Mouse (Mus musculus) hindbrain, embryonic 10.5 days (tissue): Measurements from ENCODE around the gene Fam49a. TPM values are rescaled to one million over a fixed set of nuclear protein-coding genes. Genes with fewer than 3 reads are reported as not detected.

ENCODE experiments used
- DNase-seq: peaks from one replicate; pipeline ENCODE4 v3.0.0-alpha.2; 2017; ENCODE audit warnings: low spot score
- H3K27ac ChIP-seq: fragments of 300-500 bp; sonication (generic); 2 replicates; pipeline ENCODE4 v1.5.1; 2016; ENCODE audit warnings: mild to moderate bottlenecking, moderate library complexity
- H3K27me3 ChIP-seq: fragments of 300-500 bp; sonication (generic); 2 replicates; pipeline ENCODE4 v1.6.1; 2016; ENCODE audit warnings: mild to moderate bottlenecking; ENCODE audit not compliant: poor library complexity, insufficient read depth, severe bottlenecking
- H3K36me3 ChIP-seq: fragments of 300-500 bp; sonication (generic); 2 replicates; pipeline ENCODE4 v1.6.1; 2016; ENCODE audit warnings: mild to moderate bottlenecking, moderate library complexity
- H3K4me1 ChIP-seq: fragments of 300-500 bp; sonication (generic); replicated peaks from 2 replicates; pipeline ENCODE4 v1.6.1; 2016; ENCODE audit warnings: mild to moderate bottlenecking
- H3K4me3 ChIP-seq: fragments of 300-500 bp; sonication (generic); 2 replicates; pipeline ENCODE4 v1.5.1; 2016; ENCODE audit warnings: mild to moderate bottlenecking, moderate library complexity
- H3K9me3 ChIP-seq: fragments of 300-500 bp; sonication (generic); 2 replicates; pipeline ENCODE4 v1.6.1; 2016; ENCODE audit warnings: mild to moderate bottlenecking, moderate library complexity
- WGBS: fragments of 180-500 bp; shearing (Covaris S2); methylation state at CpG from one replicate; pipeline ENCODE4 v1.1.7; 2016; 5-methylcytosine and 5-hydroxymethylcytosine counted together
- polyA plus RNA-seq: library from polyadenylated mRNA; unstranded; fragments of >200 nt; fragmentation: Nextera tagmentation; extraction: Ambion mirVana; gene quantifications from 2 replicates; pipeline ENCODE4 v1.2.1, GENCODE M21; 2016

Gene Fam49a
- polyA plus RNA-seq, 1 experiment from 2014 or later: 13.4 TPM

- H3K36me3 ChIP-seq: no peaks in the 10 kb centered on the region
- H3K4me3 ChIP-seq: no peak overlapping the region
- H3K27ac ChIP-seq: no peak overlapping the region
- H3K4me1 ChIP-seq: peaks cover 11% of the 10 kb centered on the region
- no peak for DNase-seq
- 72% methylated on average over 4 of the region's 4 CpGs for WGBS
- no peaks in the 10 kb centered on the region for H3K9me3 ChIP-seq
- H3K27me3 ChIP-seq: no peaks in the 10 kb centered on the region
These were observed 16.0 kb downstream of the Fam49a start for GRCm38 (mm10) chr12:12277741-12278463.

GRCm38 (mm10) chr12:12278464-12278872, 16.5 kb downstream of the Fam49a start:
- Histone ChIP-seq H3K4me1 (peaks cover 11% of the 10 kb centered on the region), H3K9me3 (no peaks in the 10 kb centered on the region), H3K27ac (no peak overlapping the region), H3K36me3 (no peaks in the 10 kb centered on the region), H3K4me3 (no peak overlapping the region), H3K27me3 (no peaks in the 10 kb centered on the region)
- DNase-seq: no peak
- WGBS: 70% methylated on average over 7 of the region's 7 CpGs

DNA sequence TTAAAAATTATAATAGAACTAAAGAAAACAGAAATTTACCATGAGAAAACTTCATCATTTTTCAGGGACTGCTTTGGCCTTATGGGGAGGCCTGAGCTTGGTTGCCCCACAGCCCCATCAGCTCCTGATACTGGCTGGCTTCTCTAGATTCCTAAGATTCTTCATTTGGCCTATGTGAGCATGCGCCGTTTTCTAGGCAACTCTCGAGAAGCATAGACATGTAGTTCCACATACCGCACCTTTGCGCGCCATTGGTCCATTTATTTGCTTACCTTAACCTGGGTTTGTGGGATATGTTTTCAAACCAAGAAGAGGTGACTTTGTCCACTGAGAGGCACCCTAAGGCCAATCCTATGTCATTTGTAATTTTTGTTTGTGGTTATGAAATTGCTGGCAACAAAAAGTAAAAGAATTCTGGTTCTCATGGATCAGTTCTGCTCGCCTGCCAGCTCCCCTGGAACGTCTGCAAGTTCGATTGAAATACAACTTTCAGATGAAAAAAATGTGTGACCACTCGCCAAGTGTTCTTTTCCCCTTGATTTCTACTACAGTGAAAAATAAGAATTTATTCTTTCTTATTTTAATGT, 21.9 kb downstream of the Fam49a start:
- Histone ChIP-seq H3K4me3 (no peak overlapping the region), H3K27ac (no peak overlapping the region), H3K4me1 (peaks cover 17% of the 10 kb centered on the region), H3K9me3 (no peaks in the 10 kb centered on the region), H3K27me3 (no peaks in the 10 kb centered on the region), H3K36me3 (no peaks in the 10 kb centered on the region)
- WGBS: 90% methylated on average over 10 of the region's 10 CpGs
- no peak for DNase-seq

DNA sequence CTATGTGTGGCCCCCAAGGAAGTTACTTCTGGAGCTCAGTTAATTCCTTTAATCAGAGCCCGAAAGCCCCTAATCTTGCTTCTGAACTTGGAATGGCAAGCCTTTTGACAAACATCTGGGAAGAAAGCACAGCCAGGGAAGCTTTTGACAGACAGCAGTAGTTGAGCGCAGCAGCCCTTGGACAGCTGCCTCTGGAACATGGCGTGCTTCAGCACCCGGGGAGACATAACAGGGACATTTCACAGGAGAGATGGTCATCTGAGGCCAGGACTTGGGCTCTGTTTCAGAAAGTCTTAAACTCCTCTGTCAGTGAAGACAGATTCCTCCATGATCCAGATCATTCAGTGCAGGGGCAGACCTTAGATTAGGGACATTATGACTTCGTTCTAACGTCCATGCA, 22.6 kb downstream of the Fam49a start:
- Histone ChIP-seq H3K4me3 (no peak overlapping the region), H3K4me1 (peaks cover 17% of the 10 kb centered on the region), H3K27me3 (no peaks in the 10 kb centered on the region), H3K27ac (no peak overlapping the region), H3K9me3 (no peaks in the 10 kb centered on the region), H3K36me3 (no peaks in the 10 kb centered on the region)
- DNase-seq: no peak
- 92% methylated on average over 6 of the region's 6 CpGs for WGBS

DNA sequence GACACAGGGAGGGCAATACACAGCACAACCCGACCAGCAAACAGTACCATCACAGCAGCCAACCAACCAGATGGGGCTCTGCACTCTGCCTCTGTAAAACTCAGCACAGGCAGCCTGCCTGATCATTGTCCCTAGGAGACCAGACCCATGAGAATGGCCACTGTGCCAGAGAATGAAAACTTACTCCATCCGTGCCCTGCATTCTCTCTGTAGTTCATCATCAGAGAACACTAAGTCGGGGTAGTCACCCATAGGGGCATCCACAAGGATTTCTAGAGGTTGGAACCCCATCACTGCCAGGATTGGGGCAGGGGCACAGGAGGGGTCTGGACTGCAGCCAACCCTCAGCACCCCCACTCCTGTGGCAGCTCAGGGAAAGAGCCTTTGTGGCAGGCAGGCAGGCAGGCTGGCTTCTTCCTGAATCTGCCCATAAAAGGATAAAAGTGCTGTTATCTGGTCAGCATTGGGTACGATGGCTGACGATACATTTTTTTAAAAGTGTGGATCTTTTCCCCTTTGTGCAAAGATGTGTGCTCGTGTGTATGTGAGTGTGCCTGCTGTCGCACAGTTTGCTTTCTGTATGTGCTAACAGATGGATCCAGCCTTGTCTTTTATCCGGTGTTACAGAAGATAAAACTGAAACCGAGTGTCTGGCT, 25.3 kb downstream of the Fam49a start:
- H3K4me1 ChIP-seq: peaks cover 20% of the 10 kb centered on the region
- no peaks in the 10 kb centered on the region for H3K9me3 ChIP-seq
- H3K4me3 ChIP-seq: no peak overlapping the region
- H3K36me3 ChIP-seq: no peaks in the 10 kb centered on the region
- DNase-seq: no peak
- no peaks in the 10 kb centered on the region for H3K27me3 ChIP-seq
- H3K27ac ChIP-seq: peak overlapping the region; percentile 74
- WGBS: 59% methylated on average over 9 of the region's 9 CpGs

DNA sequence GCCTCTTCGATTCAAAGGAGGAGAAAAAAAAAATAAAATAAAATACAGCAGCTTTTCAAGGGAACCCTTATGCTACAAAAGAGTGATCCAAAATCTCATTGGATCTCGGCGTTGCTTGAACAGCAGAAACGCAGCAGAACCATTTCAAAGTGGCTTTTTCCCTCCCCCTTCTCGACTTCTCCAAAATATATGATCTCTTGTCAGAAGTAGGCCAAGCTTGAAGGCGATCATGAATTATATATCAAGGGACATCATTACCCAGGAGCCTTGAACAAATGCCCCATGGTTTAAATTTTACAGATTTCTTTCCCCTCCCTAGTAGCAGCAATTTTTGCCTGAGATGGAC, 25.8 kb downstream of the Fam49a start:
- H3K4me3 ChIP-seq: no peak overlapping the region
- no peak overlapping the region for H3K27ac ChIP-seq
- DNase-seq: no peak
- H3K27me3 ChIP-seq: no peaks in the 10 kb centered on the region
- peaks cover 24% of the 10 kb centered on the region for H3K4me1 ChIP-seq
- WGBS: 82% methylated on average over 6 of the region's 6 CpGs
- no peaks in the 10 kb centered on the region for H3K36me3 ChIP-seq
- H3K9me3 ChIP-seq: no peaks in the 10 kb centered on the region

GRCm38 (mm10) chr12:12288586-12288985, 26.6 kb downstream of the Fam49a start:
- no peak for DNase-seq
- 93% methylated on average over 1 of the region's 1 CpGs for WGBS
- H3K9me3 ChIP-seq: no peaks in the 10 kb centered on the region
- peaks cover 26% of the 10 kb centered on the region for H3K4me1 ChIP-seq
- no peaks in the 10 kb centered on the region for H3K27me3 ChIP-seq
- no peak overlapping the region for H3K4me3 ChIP-seq
- no peak overlapping the region for H3K27ac ChIP-seq
- H3K36me3 ChIP-seq: no peaks in the 10 kb centered on the region

DNA sequence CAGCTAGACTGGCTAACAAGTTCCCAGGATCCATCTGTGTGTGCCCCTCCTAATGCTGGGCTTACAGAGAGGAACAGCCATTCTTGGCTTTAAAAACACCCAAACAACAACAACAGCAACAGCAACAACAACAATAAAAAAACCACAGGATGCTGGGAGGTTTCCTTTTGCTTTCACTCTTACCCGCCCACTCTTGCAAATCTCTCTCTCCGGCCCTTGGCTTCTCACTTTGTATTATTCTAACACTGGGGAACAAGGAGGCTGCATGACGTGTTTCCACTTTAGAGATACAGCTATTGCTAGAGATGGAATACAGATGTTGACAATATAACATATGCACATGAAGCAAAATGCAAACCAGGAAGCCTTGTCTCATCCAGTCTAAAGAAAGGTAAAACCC, 27.7 kb downstream of the Fam49a start:
- no peaks in the 10 kb centered on the region for H3K36me3 ChIP-seq
- 80% methylated on average over 3 of the region's 3 CpGs for WGBS
- no peak overlapping the region for H3K4me3 ChIP-seq
- no peaks in the 10 kb centered on the region for H3K9me3 ChIP-seq
- H3K4me1 ChIP-seq: peaks cover 26% of the 10 kb centered on the region
- no peak overlapping the region for H3K27ac ChIP-seq
- no peak for DNase-seq
- no peaks in the 10 kb centered on the region for H3K27me3 ChIP-seq

GRCm38 (mm10) chr12:12292043-12292618, 30.2 kb downstream of the Fam49a start:
- no peaks in the 10 kb centered on the region for H3K9me3 ChIP-seq
- no peak for DNase-seq
- H3K27ac ChIP-seq: no peak overlapping the region
- H3K4me3 ChIP-seq: no peak overlapping the region
- H3K4me1 ChIP-seq: peaks cover 17% of the 10 kb centered on the region
- H3K27me3 ChIP-seq: no peaks in the 10 kb centered on the region
- H3K36me3 ChIP-seq: no peaks in the 10 kb centered on the region
- WGBS: 47% methylated on average over 5 of the region's 5 CpGs

GRCm38 (mm10) chr12:12294380-12295171, 32.6 kb downstream of the Fam49a start:
- peaks cover 8% of the 10 kb centered on the region for H3K4me1 ChIP-seq
- 91% methylated on average over 5 of the region's 5 CpGs for WGBS
- no peak overlapping the region for H3K27ac ChIP-seq
- H3K36me3 ChIP-seq: no peaks in the 10 kb centered on the region
- no peak for DNase-seq
- H3K27me3 ChIP-seq: no peaks in the 10 kb centered on the region
- no peaks in the 10 kb centered on the region for H3K9me3 ChIP-seq
- H3K4me3 ChIP-seq: no peak overlapping the region

DNA sequence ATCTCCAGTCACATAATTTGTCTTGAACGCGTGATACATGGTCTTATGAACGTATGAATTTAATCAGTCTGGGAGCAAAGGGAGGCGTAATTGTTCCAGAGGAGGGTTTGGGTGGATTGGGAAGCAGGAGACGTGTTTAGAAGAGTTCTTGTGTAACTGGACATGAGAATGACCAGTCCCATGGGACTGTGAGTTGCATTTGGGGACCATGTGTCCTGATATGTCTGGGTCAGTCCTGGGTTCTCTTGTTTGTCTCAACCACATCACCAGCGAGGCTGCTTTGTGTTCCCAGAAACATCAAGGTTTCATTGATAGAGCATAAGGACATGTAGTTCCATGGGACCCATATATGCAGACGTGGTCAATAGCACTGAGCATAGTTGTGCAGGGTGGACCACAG, 36.5 kb downstream of the Fam49a start:
- Histone ChIP-seq H3K4me1 (peaks cover 3% of the 10 kb centered on the region; the same call in 1 of the 2 replicates), H3K27ac (no peak overlapping the region), H3K27me3 (no peaks in the 10 kb centered on the region), H3K4me3 (no peak overlapping the region), H3K9me3 (no peaks in the 10 kb centered on the region), H3K36me3 (no peaks in the 10 kb centered on the region)
- no peak for DNase-seq
- WGBS: 93% methylated on average over 7 of the region's 7 CpGs

DNA sequence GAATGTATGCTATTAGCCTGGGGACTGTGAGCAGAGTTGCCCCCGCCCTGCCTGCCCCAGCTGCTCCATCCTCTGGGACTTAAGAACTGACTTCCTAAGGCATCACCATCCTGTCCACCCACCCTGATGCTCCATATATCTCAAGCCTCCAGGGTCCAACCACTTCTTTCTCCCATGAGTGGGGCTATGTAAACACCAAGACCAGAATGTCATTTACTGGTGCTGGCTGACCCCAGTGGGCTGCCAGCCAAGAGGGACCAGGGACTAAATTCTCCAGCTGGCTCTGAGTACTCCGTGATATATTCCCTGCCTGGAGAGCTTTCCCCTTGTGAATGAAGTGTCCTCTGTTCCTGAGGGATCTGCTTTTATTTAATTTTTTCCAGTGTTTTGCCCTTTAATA, 37.4 kb downstream of the Fam49a start:
- no peaks in the 10 kb centered on the region for H3K36me3 ChIP-seq
- no peaks in the 10 kb centered on the region for H3K9me3 ChIP-seq
- 87% methylated on average over 2 of the region's 2 CpGs for WGBS
- H3K4me1 ChIP-seq: peaks cover 3% of the 10 kb centered on the region; the same call in 1 of the 2 replicates
- DNase-seq: no peak
- H3K4me3 ChIP-seq: no peak overlapping the region
- no peak overlapping the region for H3K27ac ChIP-seq
- H3K27me3 ChIP-seq: no peaks in the 10 kb centered on the region
